Mouse (Mus musculus): ENCODE results near the gene Fam229b. TPM values are rescaled to one million over a fixed set of nuclear protein-coding genes. Genes with fewer than 3 reads are reported as not detected.

Gene Fam229b
- 1.2 and 2.7 TPM in 2 replicates for polyA plus RNA-seq (2012; rRNA removed)

- peak; percentile 85 for DNase-seq
- Histone ChIP-seq H3K4me3 (replicated peaks; ENCODE audit: extremely low read depth, low read depth, low read length) (peak within 1 kb of the TSS; percentile 89), H3K4me1 (ENCODE audit: control insufficient read depth, insufficient read depth, low read length) (no peaks in the 10 kb centered on the region)
- TF ChIP-seq POLR2A (IDR thresholded peaks at IDR 0.05; ENCODE audit: borderline replicate concordance, extremely low read depth, low read depth, low read length) = peak; percentile 49; the same call in 1 of the 2 replicates
- TF ChIP-seq CTCF (IDR thresholded peaks at IDR 0.05; ENCODE audit: insufficient read depth, low read length) = no peak
- 4% methylated on average over 47 of the region's 47 CpGs for WGBS
Observed at GRCm38 (mm10) chr10:39133462-39134310, at the start of gene Fam229b, which contains the start of gene Tube1. Fam229b (minus strand) TSS chr10:39133914. Tube1 (plus strand) TSS chr10:39133976.

GRCm38 (mm10) chr10:39176981-39177380 lies 43.3 kb upstream of the Fam229b start:
- no peak for DNase-seq
- WGBS = 40% methylated on average over 5 of the region's 5 CpGs
- TF ChIP-seq POLR2A (IDR thresholded peaks at IDR 0.05; ENCODE audit: borderline replicate concordance, extremely low read depth, low read depth, low read length) (no peak), CTCF (IDR thresholded peaks at IDR 0.05; ENCODE audit: insufficient read depth, low read length) (no peak)
- no peak overlapping the region for H3K4me3 ChIP-seq (replicated peaks; ENCODE audit: extremely low read depth, low read depth, low read length)
- H3K4me1 ChIP-seq (ENCODE audit: control insufficient read depth, insufficient read depth, low read length) = peaks cover 5% of the 10 kb centered on the region

DNA sequence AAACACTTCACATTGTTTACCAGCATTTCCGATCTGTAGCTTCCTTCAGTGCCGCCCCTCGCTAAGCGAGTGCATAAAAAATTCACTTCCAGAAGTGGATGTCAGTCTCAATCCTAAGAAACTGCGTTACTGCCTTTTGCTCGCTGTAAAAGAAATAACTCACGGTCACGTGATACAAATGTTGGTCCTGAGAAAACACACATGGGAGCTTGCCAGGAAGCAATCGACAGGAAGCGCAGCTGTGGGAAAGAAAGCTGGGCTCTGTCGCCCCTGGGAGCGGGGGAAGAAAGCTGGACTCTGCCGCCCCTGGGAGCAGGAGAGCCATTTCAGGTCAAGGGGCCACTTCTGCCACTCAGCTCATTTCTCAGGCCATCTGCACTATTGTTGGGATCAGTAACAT lies 39.4 kb upstream of the Fam229b start:
- no peak for TF ChIP-seq CTCF (IDR thresholded peaks at IDR 0.05; ENCODE audit: insufficient read depth, low read length)
- TF ChIP-seq POLR2A (IDR thresholded peaks at IDR 0.05; ENCODE audit: borderline replicate concordance, extremely low read depth, low read depth, low read length) = no peak
- no peak for DNase-seq
- 12% methylated on average over 13 of the region's 13 CpGs for WGBS
- Histone ChIP-seq H3K4me3 (replicated peaks; ENCODE audit: extremely low read depth, low read depth, low read length) (no peak overlapping the region), H3K4me1 (ENCODE audit: control insufficient read depth, insufficient read depth, low read length) (peaks cover 5% of the 10 kb centered on the region)

DNA sequence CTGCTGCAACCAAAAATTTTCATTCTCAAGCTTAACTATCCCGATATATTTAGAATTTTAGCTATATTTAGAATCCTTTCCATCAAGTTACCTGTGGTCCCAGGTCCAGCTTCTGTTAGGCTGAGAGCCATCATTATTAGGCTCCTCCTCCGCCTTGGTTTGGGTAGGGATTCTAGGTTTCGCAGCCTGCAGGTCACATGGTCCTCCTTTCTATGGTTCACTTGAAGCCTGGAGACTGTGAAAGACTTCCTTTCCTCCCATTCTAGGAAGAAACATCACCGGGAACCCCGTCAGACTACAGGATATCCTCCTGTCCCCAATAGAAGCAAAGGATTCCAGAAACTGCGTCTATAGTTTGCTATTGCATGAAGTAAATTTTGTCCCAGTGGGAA lies 38.8 kb upstream of the Fam229b start:
- no peak for DNase-seq
- Histone ChIP-seq H3K4me1 (ENCODE audit: control insufficient read depth, insufficient read depth, low read length) (peaks cover 5% of the 10 kb centered on the region), H3K4me3 (replicated peaks; ENCODE audit: extremely low read depth, low read depth, low read length) (no peak overlapping the region)
- no peak for TF ChIP-seq POLR2A (IDR thresholded peaks at IDR 0.05; ENCODE audit: borderline replicate concordance, extremely low read depth, low read depth, low read length)
- TF ChIP-seq CTCF (IDR thresholded peaks at IDR 0.05; ENCODE audit: insufficient read depth, low read length) = no peak
- WGBS = 50% methylated on average over 6 of the region's 6 CpGs

DNA sequence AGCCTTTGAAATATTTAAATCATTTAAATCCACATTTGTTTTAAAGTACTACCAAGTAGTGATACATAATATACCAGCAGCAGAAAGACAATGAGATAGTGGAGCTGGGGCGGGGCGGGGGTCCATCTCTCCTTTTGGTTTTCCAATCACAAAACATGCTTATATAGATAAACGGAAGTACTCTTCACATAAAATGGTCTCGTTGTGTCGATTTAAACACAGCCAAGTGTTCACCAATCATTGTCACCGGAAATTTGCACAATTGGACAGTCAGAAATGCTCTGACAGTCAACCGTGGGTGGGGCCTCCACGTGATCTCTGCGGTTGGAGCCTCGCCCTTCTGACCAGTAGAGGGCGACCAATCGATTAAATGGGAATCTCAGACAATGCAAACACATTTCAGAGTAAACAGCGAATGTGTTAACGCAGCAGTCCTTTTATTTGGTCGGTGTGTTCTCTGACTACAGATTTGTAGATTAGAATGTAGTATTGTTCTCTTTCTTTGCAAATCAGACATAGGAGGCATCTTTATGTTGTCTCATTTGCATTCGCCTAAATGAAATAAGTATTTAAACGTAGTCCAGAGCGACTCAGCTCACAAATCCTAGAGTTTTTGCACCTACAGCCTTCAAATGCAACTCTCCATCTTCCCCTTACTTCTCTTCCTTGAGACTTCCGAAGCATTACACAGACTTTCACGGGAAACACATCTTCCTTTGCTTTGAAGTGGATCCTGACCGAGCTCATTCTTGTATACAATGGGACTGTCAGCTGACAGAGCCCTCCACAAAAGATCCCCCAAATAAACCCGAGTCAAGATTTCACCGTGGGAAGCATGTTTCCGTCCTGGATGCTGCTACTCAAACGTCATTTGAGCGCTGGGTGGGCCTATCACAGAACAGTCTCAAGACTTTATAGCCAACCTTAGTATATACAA lies 38.2 kb upstream of the Fam229b start:
- peak; percentile 73 for DNase-seq
- TF ChIP-seq CTCF (IDR thresholded peaks at IDR 0.05; ENCODE audit: insufficient read depth, low read length) (peak; percentile 69), POLR2A (IDR thresholded peaks at IDR 0.05; ENCODE audit: borderline replicate concordance, extremely low read depth, low read depth, low read length) (no peak)
- H3K4me1 ChIP-seq (ENCODE audit: control insufficient read depth, insufficient read depth, low read length) = peaks cover 5% of the 10 kb centered on the region
- H3K4me3 ChIP-seq (replicated peaks; ENCODE audit: extremely low read depth, low read depth, low read length) = peak overlapping the region; percentile 33
- 13% methylated on average over 26 of the region's 26 CpGs for WGBS

DNA sequence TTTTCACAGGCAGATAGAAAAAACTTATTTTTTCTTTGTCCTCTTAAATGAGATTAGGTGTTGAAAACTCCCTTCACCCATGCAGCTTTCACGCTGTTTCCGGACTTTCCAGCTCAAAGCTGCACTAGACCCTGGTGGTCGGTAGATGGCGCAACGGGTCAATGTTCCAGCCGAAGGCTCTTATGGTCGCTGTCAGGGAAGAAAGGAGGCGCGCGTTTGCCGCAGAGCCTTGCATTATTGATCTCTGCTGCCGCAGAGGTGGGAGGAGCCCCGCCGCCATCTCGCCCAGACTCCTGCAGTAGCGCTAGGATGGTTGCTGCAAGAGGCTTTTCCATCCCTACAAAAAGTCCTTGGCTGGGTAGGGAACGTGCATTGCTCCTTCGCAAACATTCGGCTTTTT lies 37.4 kb upstream of the Fam229b start:
- TF ChIP-seq CTCF (IDR thresholded peaks at IDR 0.05; ENCODE audit: insufficient read depth, low read length) (peak; percentile 97), POLR2A (IDR thresholded peaks at IDR 0.05; ENCODE audit: borderline replicate concordance, extremely low read depth, low read depth, low read length) (no peak; the same call in 1 of the 2 replicates)
- peaks cover 2% of the 10 kb centered on the region; the same call in 1 of the 2 replicates for H3K4me1 ChIP-seq (ENCODE audit: control insufficient read depth, insufficient read depth, low read length)
- H3K4me3 ChIP-seq (replicated peaks; ENCODE audit: extremely low read depth, low read depth, low read length) = peak overlapping the region; percentile 64
- DNase-seq = peak; percentile 88
- under 1% methylated on average over 19 of the region's 19 CpGs for WGBS

- no peak for TF ChIP-seq CTCF (IDR thresholded peaks at IDR 0.05; ENCODE audit: insufficient read depth, low read length)
- TF ChIP-seq POLR2A (IDR thresholded peaks at IDR 0.05; ENCODE audit: borderline replicate concordance, extremely low read depth, low read depth, low read length) = no peak
- no peak for DNase-seq
- no peak overlapping the region for H3K4me3 ChIP-seq (replicated peaks; ENCODE audit: extremely low read depth, low read depth, low read length)
- H3K4me1 ChIP-seq (ENCODE audit: control insufficient read depth, insufficient read depth, low read length) = peaks cover 2% of the 10 kb centered on the region; the same call in 1 of the 2 replicates
- 16% methylated on average over 6 of the region's 6 CpGs for WGBS
Observed at GRCm38 (mm10) chr10:39170706-39171105, 37.0 kb upstream of the Fam229b start.

GRCm38 (mm10) chr10:39170181-39170580 lies 36.5 kb upstream of the Fam229b start:
- Histone ChIP-seq H3K4me1 (ENCODE audit: control insufficient read depth, insufficient read depth, low read length) (peaks cover 2% of the 10 kb centered on the region; the same call in 1 of the 2 replicates), H3K4me3 (replicated peaks; ENCODE audit: extremely low read depth, low read depth, low read length) (peak overlapping the region; percentile 8)
- 24% methylated on average over 8 of the region's 8 CpGs for WGBS
- DNase-seq = peak; percentile 73
- TF ChIP-seq POLR2A (IDR thresholded peaks at IDR 0.05; ENCODE audit: borderline replicate concordance, extremely low read depth, low read depth, low read length) (no peak), CTCF (IDR thresholded peaks at IDR 0.05; ENCODE audit: insufficient read depth, low read length) (peak; percentile 89)

GRCm38 (mm10) chr10:39169642-39170041 lies 35.9 kb upstream of the Fam229b start:
- DNase-seq = no peak

More at GRCm38 (mm10) chr10:39169642-39170041, 35.9 kb upstream of the Fam229b start:
- Histone ChIP-seq H3K4me3 (replicated peaks; ENCODE audit: extremely low read depth, low read depth, low read length) (no peak overlapping the region), H3K4me1 (ENCODE audit: control insufficient read depth, insufficient read depth, low read length) (peaks cover 2% of the 10 kb centered on the region; the same call in 1 of the 2 replicates)
- no peak for TF ChIP-seq CTCF (IDR thresholded peaks at IDR 0.05; ENCODE audit: insufficient read depth, low read length)
- no peak for TF ChIP-seq POLR2A (IDR thresholded peaks at IDR 0.05; ENCODE audit: borderline replicate concordance, extremely low read depth, low read depth, low read length)
- 60% methylated on average over 9 of the region's 9 CpGs for WGBS

Measured in lung, adult 2 months (tissue).